Mouse (Mus musculus): ENCODE measurements around the gene Gm8369. TPM values are rescaled to one million over a fixed set of nuclear protein-coding genes. Genes with fewer than 3 reads are reported as not detected.
A peak's percentile ranks its signal among the peaks of the same experiment; 100 is the strongest.
"Not testable (repeated sequence)": the region's sequence is repeated elsewhere in the genome, so short reads cannot be mapped to it uniquely, and the experiment has no call there.

Gm8369 gene
- total RNA-seq, 2 experiments from 2014 or later, result not detected

- intact Hi-C loops (cut with DNase I), result no loop called here
Measured at GRCm38 (mm10) chr19:11504857-11505256, 19.1 kb downstream of the Gm8369 start.

GRCm38 (mm10) chr19:11513458-11513857, 27.7 kb downstream of the Gm8369 start:
- intact Hi-C loops (cut with DNase I), result no loop called here

More at GRCm38 (mm10) chr19:11504857-11505256, 19.1 kb downstream of the Gm8369 start:
- DNase-seq (ENCODE audit: low spot score), result no peak

GRCm38 (mm10) chr19:11516246-11516645, 30.5 kb downstream of the Gm8369 start, which contains the start of gene Ms4a6b:
Ms4a6b (plus strand) TSS chr19:11516512.
- intact Hi-C loops (cut with DNase I), result no loop called here

More at GRCm38 (mm10) chr19:11513458-11513857, 27.7 kb downstream of the Gm8369 start:
- peak; percentile 9 for DNase-seq (ENCODE audit: low spot score)

GRCm38 (mm10) chr19:11516845-11517244, 31.1 kb downstream of the Gm8369 start:
- no peak for DNase-seq (ENCODE audit: low spot score)
- intact Hi-C loops (cut with DNase I), result no loop called here

More at GRCm38 (mm10) chr19:11516246-11516645, 30.5 kb downstream of the Gm8369 start, which contains the start of gene Ms4a6b:
- DNase-seq (ENCODE audit: low spot score), result no peak

GRCm38 (mm10) chr19:11517373-11517772, 31.6 kb downstream of the Gm8369 start:
- intact Hi-C loops (cut with DNase I), result not testable (repeated sequence)
- peak; percentile 6 for DNase-seq (ENCODE audit: low spot score)

- intact Hi-C loops (cut with DNase I); DNase-seq (ENCODE audit: low spot score): not testable (repeated sequence)
Measured at GRCm38 (mm10) chr19:11518356-11518755, 32.6 kb downstream of the Gm8369 start.

- intact Hi-C loops (cut with DNase I), result no loop called here
Measured at GRCm38 (mm10) chr19:11520146-11520545, 34.4 kb downstream of the Gm8369 start.

GRCm38 (mm10) chr19:11533421-11533820, 47.7 kb downstream of the Gm8369 start:
- intact Hi-C loops (cut with DNase I), result no loop called here
- no peak for DNase-seq (ENCODE audit: low spot score)

More at GRCm38 (mm10) chr19:11520146-11520545, 34.4 kb downstream of the Gm8369 start:
- no peak for DNase-seq (ENCODE audit: low spot score)

GRCm38 (mm10) chr19:11533888-11534445, 48.2 kb downstream of the Gm8369 start:
- intact Hi-C loops (cut with DNase I), result no loop called here

GRCm38 (mm10) chr19:11536593-11536992, 50.9 kb downstream of the Gm8369 start, which contains the start of gene Ms4a4d:
Ms4a4d (plus strand) TSS chr19:11536801.
- peak; percentile 53 for DNase-seq (ENCODE audit: low spot score)
- intact Hi-C loops (cut with DNase I), result no loop called here

More at GRCm38 (mm10) chr19:11533888-11534445, 48.2 kb downstream of the Gm8369 start:
- DNase-seq (ENCODE audit: low spot score), result peak; percentile 40

- intact Hi-C loops (cut with DNase I), result no loop called here
Measured at GRCm38 (mm10) chr19:11537336-11537735, 51.6 kb downstream of the Gm8369 start.

GRCm38 (mm10) chr19:11540166-11540821, 54.6 kb downstream of the Gm8369 start:
- not testable (repeated sequence) for DNase-seq (ENCODE audit: low spot score)

More at GRCm38 (mm10) chr19:11537336-11537735, 51.6 kb downstream of the Gm8369 start:
- no peak for DNase-seq (ENCODE audit: low spot score)

GRCm38 (mm10) chr19:11544383-11544782, 58.6 kb downstream of the Gm8369 start:
- intact Hi-C loops (cut with DNase I); DNase-seq (ENCODE audit: low spot score): not testable (repeated sequence)

More at GRCm38 (mm10) chr19:11540166-11540821, 54.6 kb downstream of the Gm8369 start:
- intact Hi-C loops (cut with DNase I), result not testable (repeated sequence)

GRCm38 (mm10) chr19:11547911-11548310, 62.2 kb downstream of the Gm8369 start:
- intact Hi-C loops (cut with DNase I), result no loop called here
- DNase-seq (ENCODE audit: low spot score), result no peak

- intact Hi-C loops (cut with DNase I), result no loop called here
- DNase-seq (ENCODE audit: low spot score), result no peak
Measured at GRCm38 (mm10) chr19:11554726-11555125, 69.0 kb downstream of the Gm8369 start.

- DNase-seq (ENCODE audit: low spot score); intact Hi-C loops (cut with DNase I): not testable (repeated sequence)
Measured at GRCm38 (mm10) chr19:11559560-11559959, 73.8 kb downstream of the Gm8369 start.

Other genes starting within 250 kb of the Gm8369 start
- under 1 TPM; 0.49 to 0.67 TPM for gene Ms4a1, start 219.7 kb upstream of the Gm8369 start, total RNA-seq (2021)
- gene Ms4a5, start 202.1 kb upstream of the Gm8369 start, total RNA-seq (2021), result not detected
- under 1 TPM; 0.10 to 0.22 TPM for gene Ms4a14, start 171.5 kb upstream of the Gm8369 start, total RNA-seq (2021)
- gene Ms4a7, start 149.8 kb upstream of the Gm8369 start, total RNA-seq (2021), result 1 to 10 TPM in 1 of 2 experiments, under 1 TPM in 1; 0.73 to 2.2 TPM
- gene Ms4a4a, start 110.4 kb upstream of the Gm8369 start, total RNA-seq (2021), result 1 to 10 TPM; 4.8 to 7.8 TPM
- not detected for gene Ms4a4c, start 81.2 kb upstream of the Gm8369 start, total RNA-seq (2021)
- under 1 TPM; 0.36 to 0.56 TPM for gene Ms4a4b, start 42.4 kb upstream of the Gm8369 start, total RNA-seq (2021)
- gene Ms4a6c, start 16.6 kb upstream of the Gm8369 start, total RNA-seq (2021), result 10 to 100 TPM in 1 of 2 experiments, 1 to 10 TPM in 1; 8.9 to 10.1 TPM
- gene Ms4a6b, start 30.6 kb downstream of the Gm8369 start, total RNA-seq (2021), result 1 to 10 TPM; 5.7 to 6.1 TPM
- 10 to 100 TPM in 1 of 2 experiments, 1 to 10 TPM in 1; 5.6 to 10.3 TPM for gene Ms4a4d, start 50.9 kb downstream of the Gm8369 start, total RNA-seq (2021)
- gene Ms4a6d, start 118.9 kb downstream of the Gm8369 start, total RNA-seq (2021), result 1 to 10 TPM; 2.8 to 3.4 TPM
- under 1 TPM in 1 of 2 experiments, not detected in 1; 0.20 TPM for gene Ms4a2, start 137.8 kb downstream of the Gm8369 start, total RNA-seq (2021)
- not detected for gene Ms4a3, start 154.9 kb downstream of the Gm8369 start, total RNA-seq (2021)
- gene Oosp2, start 174.6 kb downstream of the Gm8369 start, total RNA-seq (2021), result not detected
- not detected for gene Oosp1, start 205.2 kb downstream of the Gm8369 start, total RNA-seq (2021)
- gene Oosp3, start 211.1 kb downstream of the Gm8369 start, total RNA-seq (2021), result not detected